Mouse (Mus musculus) midbrain, embryonic 14.5 days (tissue): Measurements from ENCODE around the gene Cox6b1. TPM values are rescaled to one million over a fixed set of nuclear protein-coding genes. Genes with fewer than 3 reads are reported as not detected.

Source experiments
- ATAC-seq: fragments of 200-750 bp; cut with Nextera tagmentation; 2 replicates; pipeline ENCODE4 v1.8.0; 2017; ENCODE audit warnings: moderate number of reproducible peaks, moderate library complexity; ENCODE audit not compliant: low FRiP score, low TSS enrichment
- DNase-seq: peaks from one replicate; pipeline ENCODE4 v3.0.0-alpha.2; 2015
- H3K27ac ChIP-seq: fragments of 300-500 bp; sonication (generic); replicated peaks from 2 replicates; pipeline ENCODE4 v1.5.1; 2014; ENCODE audit warnings: mild to moderate bottlenecking, low read depth, low read length, moderate library complexity
- H3K27me3 ChIP-seq: fragments of 300-500 bp; sonication (generic); 2 replicates; pipeline ENCODE4 v1.6.1; 2014; ENCODE audit warnings: low read length, control low read depth, mixed read lengths; ENCODE audit not compliant: control insufficient read depth, insufficient read depth
- H3K36me3 ChIP-seq: fragments of 300-500 bp; sonication (generic); 2 replicates; pipeline ENCODE4 v1.6.1; 2014; ENCODE audit warnings: low read length, control low read depth; ENCODE audit not compliant: control insufficient read depth, insufficient read depth
- H3K4me1 ChIP-seq: fragments of 300-500 bp; sonication (generic); 2 replicates; pipeline ENCODE4 v1.6.1; 2014; ENCODE audit warnings: mild to moderate bottlenecking, antibody characterized with exemption, low read length, control low read depth; ENCODE audit not compliant: control insufficient read depth, insufficient read depth
- H3K4me2 ChIP-seq: fragments of 300-500 bp; sonication (generic); 2 replicates; pipeline ENCODE4 v1.6.1; 2014; ENCODE audit warnings: mild to moderate bottlenecking, low read length, moderate library complexity
- H3K4me3 ChIP-seq: fragments of 300-500 bp; sonication (generic); replicated peaks from 2 replicates; pipeline ENCODE4 v1.5.1; 2014; ENCODE audit warnings: low read depth, low read length
- H3K9ac ChIP-seq: fragments of 300-500 bp; sonication (generic); replicated peaks from 2 replicates; pipeline ENCODE4 v1.6.1; 2014; ENCODE audit warnings: mild to moderate bottlenecking, low read length, moderate library complexity
- H3K9me3 ChIP-seq: fragments of 300-500 bp; sonication (generic); 2 replicates; pipeline ENCODE4 v1.6.1; 2016; ENCODE audit warnings: low read length, control low read depth, mixed read lengths; ENCODE audit not compliant: control insufficient read depth
- WGBS: fragments of 180-500 bp; shearing (Covaris S2); extraction: QIAGEN DNeasy Blood & Tissue Kit; methylation state at CpG from one replicate; pipeline ENCODE4 v1.1.7; 2014; 5-methylcytosine and 5-hydroxymethylcytosine counted together
- polyA plus RNA-seq: library from polyadenylated mRNA; unstranded; fragments of >200 nt; fragmentation: Nextera tagmentation; extraction: Ambion mirVana; gene quantifications from 2 replicates; pipeline ENCODE4 v1.2.1, GENCODE M21; 2014

Cox6b1 gene
- polyA plus RNA-seq, 1 experiment from 2014 or later = 999 TPM

DNA sequence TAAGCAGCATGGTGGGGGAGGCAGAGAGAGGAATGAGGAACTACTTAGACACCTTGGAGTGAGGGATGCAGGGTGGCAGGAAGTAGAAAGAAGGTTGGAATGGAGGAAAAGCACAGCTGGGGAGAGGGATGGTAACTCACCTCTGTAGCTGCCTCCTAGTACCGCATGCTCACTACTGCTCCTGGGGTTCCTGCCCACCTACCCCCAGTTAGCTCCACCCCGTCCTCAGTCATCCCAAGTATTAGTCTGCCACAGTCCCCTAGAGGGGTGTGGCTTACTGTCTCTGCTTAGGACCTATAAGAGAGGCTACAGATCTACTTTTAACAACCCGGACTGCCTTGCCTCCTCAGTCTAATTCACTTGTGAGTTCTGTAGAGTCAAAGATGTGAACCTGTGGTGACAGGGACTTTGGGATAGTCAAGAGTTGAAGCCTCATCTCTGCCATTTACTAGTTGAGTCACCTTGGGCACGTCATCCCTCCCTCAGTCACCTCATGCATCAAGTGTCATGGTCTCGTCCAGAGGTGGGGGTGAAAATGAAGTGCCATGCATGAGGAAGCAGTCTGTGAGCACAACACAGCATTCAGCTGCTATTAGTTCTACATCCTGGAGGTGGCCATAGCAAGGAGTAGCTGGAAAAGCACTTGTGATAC is 33.1 kb downstream of the Cox6b1 start:
- no peaks in the 10 kb centered on the region for H3K9me3 ChIP-seq
- no peaks in the 10 kb centered on the region for H3K4me1 ChIP-seq
- H3K27ac ChIP-seq = no peak overlapping the region
- no peak for ATAC-seq
- DNase-seq = no peak
- H3K36me3 ChIP-seq = no peaks in the 10 kb centered on the region
- 57% methylated on average over 5 of the region's 5 CpGs for WGBS
- no peaks in the 10 kb centered on the region for H3K27me3 ChIP-seq
- no peak overlapping the region for H3K4me2 ChIP-seq
- H3K4me3 ChIP-seq = no peak overlapping the region
- no peak overlapping the region for H3K9ac ChIP-seq

DNA sequence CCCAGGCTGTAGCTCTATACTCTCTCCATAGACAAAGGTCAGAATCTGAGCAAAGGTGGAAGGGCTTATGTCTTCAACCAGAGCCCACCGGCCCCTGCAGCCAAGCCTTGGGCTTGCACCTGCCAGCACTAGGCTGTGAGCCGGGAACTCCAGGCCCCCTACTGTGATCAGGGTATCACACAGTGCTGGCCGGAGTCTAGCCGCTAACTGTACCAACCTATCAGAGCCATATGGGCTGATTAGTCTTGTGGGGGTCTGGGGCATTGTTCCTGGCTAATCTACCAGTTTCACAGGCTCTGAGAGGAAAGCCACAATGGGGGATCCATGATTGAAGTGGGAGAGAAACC is 34.4 kb downstream of the Cox6b1 start:
- Histone ChIP-seq H3K9ac (no peak overlapping the region), H3K36me3 (peaks cover 2% of the 10 kb centered on the region; the same call in 1 of the 2 replicates), H3K4me3 (no peak overlapping the region), H3K4me2 (no peak overlapping the region), H3K27ac (no peak overlapping the region), H3K27me3 (no peaks in the 10 kb centered on the region), H3K9me3 (no peaks in the 10 kb centered on the region), H3K4me1 (peaks cover 10% of the 10 kb centered on the region)
- DNase-seq (no peak), ATAC-seq (no peak)
- 27% methylated on average over 4 of the region's 4 CpGs for WGBS

DNA sequence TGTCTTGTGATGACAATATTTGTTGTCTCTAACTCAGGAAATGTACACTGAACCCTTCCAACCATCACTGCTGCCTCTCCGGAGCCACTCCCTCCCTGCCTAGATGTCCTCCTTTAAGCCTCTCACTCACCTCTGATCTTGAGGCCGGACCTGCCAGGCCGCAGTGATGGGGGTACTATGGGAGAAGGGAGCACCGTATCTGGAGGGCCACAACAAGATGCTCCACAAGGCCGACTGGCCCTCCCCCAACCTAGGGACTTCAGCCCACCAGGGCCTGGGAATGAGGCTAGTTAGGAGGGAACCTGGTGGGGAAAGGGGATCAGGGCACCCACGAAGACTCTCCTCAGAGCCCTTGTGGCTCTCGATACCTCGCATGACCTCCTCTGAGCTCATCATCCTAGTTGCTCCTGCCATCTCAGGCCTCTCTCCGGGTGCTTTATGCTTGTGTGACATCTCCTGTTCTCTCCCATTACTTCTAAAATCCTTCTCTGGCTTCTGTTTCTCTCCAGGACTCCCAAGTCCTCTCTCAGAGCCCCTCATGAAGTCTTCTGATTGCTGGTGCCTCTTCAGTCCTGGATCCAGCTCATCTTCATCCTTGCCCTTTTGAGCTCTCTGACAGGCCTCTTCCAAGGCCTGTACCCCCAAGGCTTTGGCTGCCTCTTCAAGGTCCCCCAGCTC is 34.9 kb downstream of the Cox6b1 start:
- H3K4me2 ChIP-seq = no peak overlapping the region
- H3K4me1 ChIP-seq = peaks cover 10% of the 10 kb centered on the region
- no peaks in the 10 kb centered on the region for H3K27me3 ChIP-seq
- ATAC-seq (no peak), DNase-seq (no peak)
- peaks cover 7% of the 10 kb centered on the region; the same call in 1 of the 2 replicates for H3K36me3 ChIP-seq
- no peaks in the 10 kb centered on the region for H3K9me3 ChIP-seq
- 88% methylated on average over 9 of the region's 9 CpGs for WGBS
- H3K4me3 ChIP-seq = no peak overlapping the region
- no peak overlapping the region for H3K9ac ChIP-seq
- no peak overlapping the region for H3K27ac ChIP-seq

DNA sequence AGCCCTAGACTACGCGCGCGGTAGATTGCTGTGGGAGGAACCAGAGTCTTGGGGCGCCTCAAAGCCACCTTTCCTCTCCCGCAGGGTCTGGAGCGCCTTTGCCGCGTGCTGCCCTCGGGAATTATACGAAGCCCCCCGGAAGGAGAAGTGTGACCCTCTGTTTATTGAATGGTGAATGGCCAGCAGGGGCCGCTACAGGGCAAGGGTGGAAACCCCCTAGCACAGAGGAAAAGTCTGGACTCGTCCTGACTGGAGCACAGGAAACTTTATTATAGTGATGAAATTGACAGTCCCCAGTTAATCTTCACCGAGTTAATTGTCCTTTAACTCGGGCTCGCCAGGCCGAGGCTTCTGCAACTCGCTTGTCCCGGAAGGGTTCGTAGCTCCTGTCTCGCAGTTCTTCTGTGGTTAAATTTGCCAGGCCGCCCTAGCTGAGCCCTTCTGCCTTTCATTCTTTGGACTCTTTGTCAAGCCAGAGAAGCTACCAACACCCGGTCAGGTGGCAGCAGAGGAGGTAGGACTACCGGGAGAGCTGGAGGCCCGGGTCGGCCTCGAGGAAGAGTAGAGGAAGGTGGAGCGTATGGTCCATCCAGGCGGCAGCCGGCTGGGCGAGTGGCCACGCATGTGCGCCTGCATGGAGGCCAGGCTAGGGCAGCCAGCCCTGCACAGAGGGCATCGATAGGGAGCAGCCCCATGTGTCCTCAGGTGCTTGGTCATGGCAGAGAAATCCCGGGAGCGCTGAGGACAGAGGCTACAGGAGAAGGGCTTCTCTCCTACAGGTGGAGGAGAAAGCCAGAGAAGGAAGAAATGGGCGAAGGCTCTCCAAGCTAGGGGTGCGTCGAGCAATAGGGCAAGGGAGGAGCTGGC is 36.3 kb downstream of the Cox6b1 start:
- H3K36me3 ChIP-seq = peaks cover 21% of the 10 kb centered on the region
- peak overlapping the region; percentile 72 for H3K4me2 ChIP-seq
- H3K9ac ChIP-seq = peak overlapping the region; percentile 97
- DNase-seq (peak; percentile 94), ATAC-seq (peak; percentile 65)
- H3K27me3 ChIP-seq = no peaks in the 10 kb centered on the region
- H3K4me3 ChIP-seq = peak overlapping the region; percentile 95
- WGBS = 30% methylated on average over 40 of the region's 40 CpGs
- peak overlapping the region; percentile 94 for H3K27ac ChIP-seq
- peaks cover 10% of the 10 kb centered on the region for H3K4me1 ChIP-seq
- no peaks in the 10 kb centered on the region for H3K9me3 ChIP-seq

DNA sequence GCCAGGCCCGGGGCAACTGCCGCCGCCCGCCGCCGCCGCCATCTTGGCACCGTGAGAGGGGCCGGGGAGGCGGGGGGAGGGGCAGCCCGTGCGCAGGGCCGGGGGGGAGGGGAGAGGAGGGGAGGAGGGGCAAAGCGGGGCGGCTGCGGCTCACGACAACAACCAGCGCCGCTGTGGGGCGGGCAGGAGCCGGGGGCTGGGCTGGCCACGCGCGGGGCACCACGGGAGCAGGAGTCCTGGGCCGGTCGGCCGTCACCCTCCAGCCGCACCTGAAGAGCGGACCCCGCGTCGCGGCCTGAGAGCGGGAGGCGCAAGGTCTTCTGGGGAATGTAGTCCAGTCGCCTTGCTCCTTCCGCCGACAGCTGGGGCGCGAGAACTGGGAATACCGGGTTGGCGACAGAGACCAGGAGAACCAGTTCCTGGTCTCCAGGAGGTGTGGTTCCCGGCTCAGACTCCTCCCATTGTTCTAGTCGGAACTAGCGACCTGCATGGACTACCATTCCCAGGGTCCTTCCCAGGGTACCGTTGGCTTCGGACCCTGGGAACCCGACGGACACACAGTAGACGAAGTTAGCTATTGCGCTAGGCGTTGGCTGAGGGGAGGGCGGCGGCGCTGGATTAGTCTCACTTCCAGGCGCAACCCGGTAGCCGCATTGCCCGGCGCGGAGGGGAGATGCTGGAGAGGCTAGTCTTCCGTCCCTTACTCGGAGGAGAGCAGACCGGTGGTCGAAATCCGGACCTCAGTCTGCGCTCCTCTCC is 37.1 kb downstream of the Cox6b1 start, which contains the start of gene Kmt2b:
TSS of gene Kmt2b (minus strand) at position 51 of the 759 bp plus-strand sequence.
- H3K4me2 ChIP-seq = peak within 1 kb of the TSS; percentile 72
- H3K27me3 ChIP-seq = no peaks in the 10 kb centered on the region
- H3K36me3 ChIP-seq = peaks cover 29% of the 10 kb centered on the region
- DNase-seq (peak; percentile 97), ATAC-seq (peak; percentile 95)
- WGBS = under 1% methylated on average over 56 of the region's 68 CpGs
- H3K4me3 ChIP-seq = peak within 1 kb of the TSS; percentile 95
- peaks cover 10% of the 10 kb centered on the region for H3K4me1 ChIP-seq
- peak within 1 kb of the TSS; percentile 97 for H3K9ac ChIP-seq
- H3K27ac ChIP-seq = peak within 1 kb of the TSS; percentile 94
- no peaks in the 10 kb centered on the region for H3K9me3 ChIP-seq

DNA sequence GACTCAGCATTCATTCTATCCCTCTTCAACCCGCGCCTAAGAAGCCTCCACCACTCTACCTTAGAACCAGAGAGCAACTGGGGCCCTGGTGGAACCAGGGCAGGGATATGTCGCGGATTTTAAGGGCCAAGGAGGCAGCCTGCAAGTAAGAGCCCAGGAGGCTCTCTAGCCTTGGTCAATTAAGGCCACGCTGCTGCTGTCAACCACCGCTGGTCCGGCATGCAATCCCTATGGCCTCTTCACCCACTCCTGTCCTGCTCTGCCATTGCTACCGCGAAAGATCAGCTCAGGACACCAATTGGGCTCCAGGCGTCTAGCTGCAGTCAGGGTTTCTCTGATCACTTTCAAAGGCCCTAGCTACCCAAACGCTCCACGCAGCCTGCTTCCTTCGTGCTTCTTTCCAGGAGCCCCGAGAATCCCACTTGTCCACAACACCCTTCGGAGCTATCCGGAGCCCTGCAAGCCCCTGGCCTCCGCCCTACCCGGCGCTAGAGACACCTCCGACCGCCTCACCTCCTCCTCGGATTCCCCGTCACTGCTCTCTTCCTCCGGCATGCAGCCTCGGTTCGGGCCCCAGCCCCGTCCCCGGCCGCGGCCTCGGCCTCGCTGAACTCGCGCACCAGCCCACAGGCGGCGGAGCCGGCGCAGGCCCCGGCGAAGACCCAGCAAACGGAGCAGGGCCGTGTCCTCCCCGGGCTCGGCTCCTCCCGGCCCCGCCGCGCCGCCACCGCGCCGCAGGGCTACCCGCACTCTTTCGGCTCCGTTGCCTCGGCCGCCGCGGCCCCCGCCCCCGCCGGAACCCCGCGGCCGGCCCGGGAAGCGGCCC is 37.9 kb downstream of the Cox6b1 start:
- no peaks in the 10 kb centered on the region for H3K27me3 ChIP-seq
- peaks cover 37% of the 10 kb centered on the region for H3K36me3 ChIP-seq
- H3K9ac ChIP-seq = peak overlapping the region; percentile 97
- peak; percentile 51 for DNase-seq
- H3K4me3 ChIP-seq = peak overlapping the region; percentile 95
- under 1% methylated on average over 62 of the region's 67 CpGs for WGBS
- H3K4me1 ChIP-seq = peaks cover 10% of the 10 kb centered on the region
- peak overlapping the region; percentile 72 for H3K4me2 ChIP-seq
- peak; percentile 44 for ATAC-seq
- peak overlapping the region; percentile 94 for H3K27ac ChIP-seq
- H3K9me3 ChIP-seq = no peaks in the 10 kb centered on the region

DNA sequence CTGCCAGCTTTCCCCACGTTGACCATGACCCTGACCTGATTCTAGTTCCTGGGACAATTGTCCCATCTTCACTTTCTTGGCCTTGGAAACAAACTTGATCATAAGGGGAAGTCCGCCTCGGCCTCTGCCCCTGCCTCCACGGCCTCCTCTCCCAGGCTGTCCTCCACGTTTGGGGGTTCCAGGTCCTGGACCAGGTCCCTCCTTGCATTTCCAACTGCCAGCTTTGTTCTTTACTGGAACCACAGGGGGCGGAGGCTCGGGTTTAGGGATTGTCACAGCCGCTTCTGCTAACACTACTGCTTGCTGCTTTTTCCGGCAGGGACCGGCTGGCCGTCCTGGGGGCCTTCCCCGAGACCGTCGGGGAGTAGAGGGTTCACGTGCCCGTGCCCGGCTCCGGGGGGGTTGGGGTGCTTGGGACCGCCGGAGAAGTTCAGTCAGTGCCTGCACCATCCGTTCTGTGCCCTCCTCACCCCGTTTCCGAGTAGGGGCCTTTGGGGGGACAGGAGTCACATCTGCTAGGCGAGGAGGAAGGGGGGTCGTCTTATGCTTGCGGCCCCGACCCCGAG is 39.4 kb downstream of the Cox6b1 start:
- H3K36me3 ChIP-seq = peaks cover 52% of the 10 kb centered on the region
- H3K9me3 ChIP-seq = no peaks in the 10 kb centered on the region
- H3K9ac ChIP-seq = no peak overlapping the region
- 88% methylated on average over 28 of the region's 28 CpGs for WGBS
- peak overlapping the region; percentile 72 for H3K4me2 ChIP-seq
- H3K4me1 ChIP-seq = peaks cover 10% of the 10 kb centered on the region
- ATAC-seq (no peak), DNase-seq (no peak)
- H3K4me3 ChIP-seq = no peak overlapping the region
- H3K27me3 ChIP-seq = no peaks in the 10 kb centered on the region
- H3K27ac ChIP-seq = no peak overlapping the region
